Mouse (Mus musculus) liver, postnatal 0 days (tissue): ENCODE data around the gene Rmdn2.

Experiments
- CTCF ChIP-seq: sonication (generic); IDR thresholded peaks from 2 replicates; pipeline ENCODE4 v1.5.1; 2016; ENCODE audit warnings: antibody characterized with exemption, low read depth
- EP300 ChIP-seq: IDR thresholded peaks from 2 replicates; pipeline ENCODE4 v1.6.1; 2016; ENCODE audit warnings: antibody characterized with exemption, low read depth, mild to moderate bottlenecking

GRCm38 (mm10) chr17:79595996-79596395 is 15.7 kb upstream of the Rmdn2 start:
- TF ChIP-seq CTCF (no peak), EP300 (no peak)
